Mouse (Mus musculus): ENCODE measurements around the gene Trub2.
"Not testable (repeated sequence)": the region's sequence is repeated elsewhere in the genome, so short reads cannot be mapped to it uniquely, and the experiment has no call there.

Gene Trub2

DNA sequence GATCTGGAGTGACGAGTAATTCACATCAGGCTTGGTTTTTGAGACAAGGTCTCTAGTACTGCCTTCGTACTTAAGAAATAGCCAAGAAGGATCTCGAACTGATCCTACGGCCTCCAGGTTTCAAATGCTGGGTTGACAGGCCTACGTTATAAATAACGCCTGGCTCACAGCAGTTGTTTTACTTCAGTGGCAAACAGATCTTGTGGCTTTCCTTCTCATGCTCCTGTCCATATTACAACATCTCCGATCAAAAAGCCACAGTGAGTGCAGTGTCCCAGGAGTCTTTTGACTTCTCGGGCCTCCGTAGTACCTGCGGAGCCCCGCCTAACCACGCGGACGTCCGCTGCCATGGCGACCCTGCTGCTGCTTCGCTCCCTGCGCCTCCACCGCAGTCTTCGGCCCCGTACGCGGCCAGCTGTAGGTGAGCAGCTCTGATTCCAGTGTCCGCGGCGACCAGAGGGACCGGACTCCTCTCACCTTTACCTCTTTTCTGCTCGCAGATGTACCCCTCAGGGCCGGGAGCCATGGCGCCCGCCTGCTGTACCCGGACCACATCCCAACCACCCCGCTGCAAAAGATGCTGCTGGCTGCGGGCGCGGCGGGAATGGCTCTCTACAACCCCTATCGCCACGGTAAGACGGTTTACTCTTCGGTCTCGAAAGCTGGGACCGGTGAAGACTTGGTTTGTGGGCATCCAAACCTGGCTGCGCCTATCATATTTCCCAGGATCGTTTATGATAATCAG is at the start of gene Trub2:
Gene Trub2, minus strand, starts transcription at position 566 of the 745 bp plus-strand sequence.
- DNase-seq (ENCODE audit: low spot score in 2 of 2) = peak; percentile 71 to 81

DNA sequence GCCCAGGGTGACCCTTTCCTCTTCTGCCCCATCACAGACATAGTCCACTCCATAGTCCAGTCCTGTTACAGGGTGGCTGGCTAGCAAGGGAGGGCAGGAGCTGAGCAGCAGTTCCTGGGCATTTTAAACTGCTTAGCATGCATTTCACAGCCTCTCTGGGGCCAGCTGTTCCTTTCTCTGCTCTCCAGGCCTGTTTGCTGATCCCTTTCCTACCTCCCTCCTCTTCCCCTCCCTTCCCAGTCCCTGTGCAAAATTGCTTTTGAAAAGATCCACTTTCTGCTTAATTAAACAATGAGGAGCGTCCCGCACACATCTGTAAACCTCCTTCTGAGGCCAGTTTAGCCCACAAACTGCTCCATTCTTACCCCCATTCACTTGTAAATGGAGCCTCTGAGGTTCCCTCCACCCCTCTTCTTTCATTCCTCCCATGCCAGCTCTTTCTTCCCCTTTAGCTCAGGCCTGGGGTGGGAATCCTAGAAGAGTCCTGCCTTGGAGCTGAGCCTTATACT is 47.1 kb upstream of the Trub2 start:
- no peak for DNase-seq (ENCODE audit: low spot score in 2 of 2)

DNA sequence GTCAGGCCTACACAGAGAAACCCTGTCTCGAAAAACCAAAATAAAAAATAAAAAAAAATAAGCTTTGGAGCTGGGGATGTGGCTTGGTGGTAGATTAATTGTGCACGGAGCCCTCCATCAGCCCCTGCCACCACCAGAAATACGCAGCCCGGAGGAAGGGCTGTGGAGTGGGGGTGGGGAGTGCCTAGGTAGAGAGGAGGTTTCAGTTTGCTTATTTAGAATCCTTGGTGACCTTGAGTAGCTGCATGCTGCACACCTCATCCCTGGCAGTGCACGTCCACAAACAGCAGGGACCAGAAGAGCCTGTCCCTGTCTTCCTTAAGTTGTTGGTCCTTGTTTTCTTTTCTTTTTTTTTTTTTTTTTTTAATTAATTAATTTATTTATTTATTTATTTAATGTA is 45.5 kb upstream of the Trub2 start:
- DNase-seq (ENCODE audit: low spot score in 2 of 2) = no peak

DNA sequence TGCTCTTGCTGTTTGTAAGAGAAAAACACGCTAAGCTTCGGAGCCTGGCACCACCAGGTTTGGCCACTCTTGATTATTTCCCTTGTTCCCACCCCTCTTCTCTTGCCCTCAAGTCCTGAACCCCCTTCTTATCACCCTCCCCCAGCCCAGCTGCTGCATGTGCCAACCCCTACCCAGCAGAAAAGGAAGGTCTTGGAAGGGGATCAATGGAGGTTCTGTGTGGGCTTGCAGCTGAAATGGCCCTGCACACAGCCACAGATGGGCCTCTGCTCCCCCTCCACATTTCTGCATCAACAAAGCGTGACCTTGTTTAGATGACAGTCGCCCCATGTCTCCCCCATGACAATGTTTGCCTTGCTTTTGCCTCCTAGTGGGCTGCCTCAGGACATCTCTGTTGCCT is 42.8 kb upstream of the Trub2 start:
- no peak for DNase-seq (ENCODE audit: low spot score in 2 of 2)

DNA sequence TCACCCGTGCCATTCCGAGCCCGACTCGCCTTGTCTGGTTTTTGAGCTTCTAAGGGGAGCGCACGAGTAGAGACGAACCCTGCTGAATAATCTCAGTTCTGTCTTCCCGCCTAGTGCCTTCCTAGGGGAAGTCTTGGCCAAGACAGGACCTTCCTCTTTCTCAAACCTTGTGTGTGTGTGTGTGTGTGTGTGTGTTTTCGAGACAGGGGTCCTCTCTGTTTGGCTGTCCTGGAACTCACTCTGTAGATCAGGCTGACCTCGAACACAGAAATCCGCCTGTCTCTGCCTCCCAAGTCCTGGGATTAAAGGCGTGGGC is 39.4 kb upstream of the Trub2 start:
- DNase-seq (ENCODE audit: low spot score in 2 of 2) = no peak

DNA sequence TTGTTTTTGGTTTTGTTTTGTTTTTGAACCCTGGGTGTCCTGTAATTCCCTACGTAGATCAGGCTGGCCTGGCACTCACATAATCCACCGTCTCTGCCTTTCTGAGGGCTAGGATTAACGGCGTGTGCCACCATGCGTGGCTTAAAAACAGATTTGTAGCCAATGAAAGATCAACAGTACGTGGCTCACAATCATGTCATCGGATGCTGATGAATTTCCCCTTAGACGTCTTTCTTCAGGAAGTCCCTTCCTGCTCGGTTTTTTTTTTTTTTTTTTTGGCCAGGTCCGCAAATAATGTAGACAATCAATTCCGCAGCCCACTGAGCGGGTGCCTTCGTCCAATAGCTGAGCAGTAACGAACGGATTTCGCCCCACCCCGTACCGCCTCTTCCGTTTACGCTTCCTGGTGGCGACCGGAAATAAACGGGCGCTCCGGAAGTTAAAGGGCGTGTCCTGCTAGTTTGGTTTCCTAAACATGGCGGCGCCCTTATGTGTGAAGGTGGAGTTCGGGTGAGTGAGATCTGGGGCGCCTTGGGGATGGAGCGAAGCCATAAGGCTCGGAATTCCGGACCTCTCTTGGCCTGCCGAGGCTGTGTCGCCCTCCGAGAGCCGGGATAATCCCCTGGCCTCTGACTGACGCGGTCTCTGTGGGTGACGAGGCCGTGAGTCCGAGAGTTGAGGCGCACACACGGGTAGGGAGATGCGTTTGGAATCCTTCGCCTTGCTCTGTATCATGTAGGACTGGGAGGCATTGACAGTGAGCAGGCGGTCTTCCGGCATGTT is 38.8 kb upstream of the Trub2 start:
- peak; percentile 95 to 97 for DNase-seq (ENCODE audit: low spot score in 2 of 2)

DNA sequence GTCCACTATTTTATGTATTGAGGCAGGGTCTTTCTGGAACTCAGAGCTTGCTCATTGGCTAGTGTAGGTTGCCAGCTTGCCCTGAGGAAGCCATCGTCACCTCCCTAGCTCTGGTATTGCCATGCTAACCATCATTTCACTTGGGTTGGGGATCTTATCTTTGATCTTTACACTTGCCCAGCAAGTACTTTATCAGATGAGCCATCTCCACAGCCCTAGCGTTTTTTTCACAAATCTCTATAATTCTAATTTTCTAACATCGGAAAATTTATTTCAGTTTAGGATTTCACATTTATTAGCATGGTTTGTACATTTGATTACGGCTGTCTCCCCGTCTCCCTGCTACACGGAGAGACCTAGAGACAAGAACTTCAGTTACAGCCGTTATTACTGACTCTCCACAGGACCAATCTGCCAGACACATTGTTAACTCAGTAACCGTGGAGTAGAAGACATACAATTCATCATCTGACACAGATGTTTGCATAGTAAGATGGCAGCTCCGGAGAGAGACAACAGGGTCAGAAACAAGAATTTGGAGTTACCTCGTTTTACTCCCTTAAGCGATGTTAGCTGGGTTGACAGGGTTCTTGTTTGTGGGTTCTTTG is 38.1 kb upstream of the Trub2 start:
- DNase-seq (ENCODE audit: low spot score in 2 of 2) = no peak

DNA sequence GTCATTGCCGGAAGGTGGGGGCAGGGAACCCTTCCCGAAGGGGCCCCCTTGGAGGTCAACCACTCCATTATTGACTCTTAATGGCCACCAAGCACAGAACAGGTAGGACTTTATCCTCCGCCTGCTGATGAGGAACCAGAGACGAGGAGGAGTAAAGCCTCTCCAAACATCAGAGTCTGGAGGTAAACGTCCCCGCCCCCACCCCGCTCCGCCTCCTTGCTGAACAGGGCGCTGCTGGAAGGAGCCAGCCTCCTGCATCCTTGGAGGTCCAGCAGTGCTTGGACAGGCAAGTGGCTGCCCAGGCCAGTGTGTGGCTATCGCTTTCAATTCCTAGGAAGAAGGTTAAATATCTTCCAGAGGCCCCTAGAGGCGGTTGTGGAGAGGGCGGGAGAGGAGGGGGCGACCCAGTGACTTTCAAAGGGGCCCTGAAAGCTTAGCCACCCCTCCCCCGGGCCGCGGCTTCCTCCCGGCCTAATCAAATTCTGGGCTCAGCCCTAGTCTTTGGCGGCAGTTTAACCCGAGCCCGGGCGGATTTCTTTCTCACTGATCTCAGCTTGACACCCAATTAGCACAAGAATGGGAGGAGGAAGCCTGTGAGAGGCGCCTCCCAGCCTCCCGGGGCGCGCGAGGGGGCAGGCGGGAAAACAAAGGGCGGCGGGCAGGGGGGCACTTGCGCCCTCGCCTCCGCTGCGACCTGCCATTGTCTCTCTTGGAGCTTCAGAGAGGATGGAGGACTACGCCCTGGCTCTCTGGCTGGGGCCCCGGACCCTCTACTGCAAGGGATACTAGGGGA is 31.9 kb upstream of the Trub2 start, which contains the start of gene Urm1:
Gene Urm1, plus strand, starts transcription at position 51 of the 793 bp plus-strand sequence.
- DNase-seq (ENCODE audit: low spot score in 2 of 2) = peak; percentile 22 to 23

DNA sequence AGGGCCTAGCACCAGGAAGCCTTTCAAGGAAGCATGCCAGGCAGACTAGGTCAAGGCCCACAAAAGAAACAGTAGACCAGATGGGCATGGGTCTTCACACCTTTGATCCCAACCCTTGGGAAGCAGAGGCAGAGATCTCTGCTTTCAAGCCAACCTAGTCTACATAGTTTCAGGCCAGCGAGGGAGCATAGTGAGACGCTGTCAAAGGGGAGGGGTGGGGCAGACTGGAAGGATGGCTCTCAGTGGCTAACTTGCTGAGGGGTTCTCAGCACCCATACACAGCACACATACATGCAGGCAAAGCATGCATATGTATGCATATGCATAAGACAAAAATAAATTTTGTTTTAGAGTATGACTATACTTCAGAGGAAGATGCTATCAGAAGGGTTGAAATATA is 31.1 kb upstream of the Trub2 start:
- DNase-seq (ENCODE audit: low spot score in 2 of 2) = no peak

DNA sequence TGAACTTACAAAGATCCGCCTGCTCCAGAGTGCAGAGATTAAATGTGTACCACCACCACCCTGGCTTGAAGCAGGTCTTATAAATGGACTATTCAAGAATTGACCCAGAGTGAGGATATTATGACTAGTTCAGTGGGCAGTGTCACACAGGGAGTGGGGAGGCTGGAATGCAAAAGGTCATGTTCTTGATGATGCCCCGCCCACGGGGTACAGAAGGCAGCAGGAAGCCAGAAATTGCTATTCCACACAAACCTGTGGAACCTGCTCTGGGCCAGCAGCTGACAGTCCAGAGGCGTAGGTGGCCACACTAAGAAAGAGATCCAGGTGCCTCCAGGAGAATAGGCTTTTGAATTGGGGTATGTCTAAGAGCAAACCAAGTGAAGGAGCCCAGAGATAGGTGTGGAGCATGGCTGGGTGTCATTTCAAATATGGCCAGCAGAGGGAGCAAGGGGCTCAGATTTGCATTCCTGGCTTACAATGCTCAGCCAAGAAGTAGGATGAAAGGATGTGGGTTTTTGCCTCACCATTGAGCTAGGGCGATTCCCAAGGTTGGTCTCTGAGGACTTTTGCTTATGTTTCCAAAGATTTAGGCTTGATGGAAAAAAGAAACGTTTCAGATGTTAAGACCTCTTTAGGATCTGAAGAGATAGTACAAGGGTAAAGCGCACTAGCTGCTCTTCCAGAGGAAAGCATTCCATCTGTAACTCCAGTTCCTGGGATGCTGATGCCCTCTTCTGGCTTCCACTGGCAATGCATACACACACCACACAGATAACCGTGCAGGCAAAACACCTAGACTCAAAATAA is 29.3 kb upstream of the Trub2 start:
- peak; percentile 62 to 74 for DNase-seq (ENCODE audit: low spot score in 2 of 2)

DNA sequence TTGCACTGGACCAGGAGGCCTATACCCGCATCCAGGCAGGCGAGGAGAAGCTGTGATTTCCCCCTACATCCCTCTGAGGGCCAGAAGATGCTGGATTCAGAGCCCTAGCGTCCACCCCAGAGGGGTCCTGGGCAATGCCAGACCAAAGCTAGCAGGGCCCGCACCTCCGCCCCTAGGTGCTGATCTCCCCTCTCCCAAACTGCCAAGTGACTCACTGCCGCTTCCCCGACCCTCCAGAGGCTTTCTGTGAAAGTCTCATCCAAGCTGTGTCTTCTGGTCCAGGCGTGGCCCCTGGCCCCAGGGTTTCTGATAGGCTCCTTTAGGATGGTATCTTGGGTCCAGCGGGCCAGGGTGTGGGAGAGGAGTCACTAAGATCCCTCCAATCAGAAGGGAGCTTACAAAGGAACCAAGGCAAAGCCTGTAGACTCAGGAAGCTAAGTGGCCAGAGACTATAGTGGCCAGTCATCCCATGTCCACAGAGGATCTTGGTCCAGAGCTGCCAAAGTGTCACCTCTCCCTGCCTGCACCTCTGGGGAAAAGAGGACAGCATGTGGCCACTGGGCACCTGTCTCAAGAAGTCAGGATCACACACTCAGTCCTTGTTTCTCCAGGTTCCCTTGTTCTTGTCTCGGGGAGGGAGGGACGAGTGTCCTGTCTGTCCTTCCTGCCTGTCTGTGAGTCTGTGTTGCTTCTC is 27.5 kb upstream of the Trub2 start:
- no peak for DNase-seq (ENCODE audit: low spot score in 2 of 2)

DNA sequence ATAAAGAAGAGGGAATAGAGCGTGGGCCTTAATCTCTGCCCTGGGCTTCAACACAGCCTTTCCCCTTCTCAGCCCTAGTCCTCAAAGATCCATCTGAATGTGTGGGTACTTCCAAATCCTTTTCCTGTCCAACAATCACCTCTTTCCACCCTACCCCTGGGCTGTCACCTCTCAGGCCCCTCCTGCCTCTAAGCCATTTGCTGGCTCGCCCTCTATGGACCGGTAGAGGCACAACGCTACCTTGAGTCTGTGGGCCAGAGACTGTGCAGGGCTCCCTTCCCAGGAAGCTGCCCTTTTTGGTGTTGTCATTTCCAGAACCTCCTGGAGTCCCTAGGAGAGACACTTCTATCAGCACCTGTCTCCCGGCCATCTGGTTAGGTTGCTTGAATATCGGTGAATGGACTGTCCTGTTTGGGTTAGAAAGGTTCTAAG is 15.1 kb upstream of the Trub2 start:
- peak in 1 of 2 experiments; percentile 18 for DNase-seq (ENCODE audit: low spot score in 2 of 2)

DNA sequence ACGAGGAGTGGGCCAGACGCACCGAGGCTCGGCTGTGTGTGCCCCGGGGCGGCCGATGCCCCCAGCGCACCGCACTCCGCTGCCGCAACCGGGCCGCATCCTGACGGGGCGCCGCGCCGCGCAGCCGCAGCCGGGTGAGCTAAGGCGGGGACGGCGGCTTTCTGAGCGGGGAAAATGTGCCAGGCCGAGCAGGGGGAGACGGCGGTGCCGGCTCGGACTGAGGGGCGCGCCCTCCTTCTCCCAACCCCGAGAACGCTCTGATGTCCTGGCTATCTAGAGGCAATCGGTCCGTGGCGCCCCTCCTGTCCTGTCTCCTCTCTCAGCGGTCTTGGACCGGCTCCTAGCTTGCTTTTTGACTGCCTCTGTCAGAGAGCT is 14.5 kb upstream of the Trub2 start:
- DNase-seq (ENCODE audit: low spot score in 2 of 2) = no peak

DNA sequence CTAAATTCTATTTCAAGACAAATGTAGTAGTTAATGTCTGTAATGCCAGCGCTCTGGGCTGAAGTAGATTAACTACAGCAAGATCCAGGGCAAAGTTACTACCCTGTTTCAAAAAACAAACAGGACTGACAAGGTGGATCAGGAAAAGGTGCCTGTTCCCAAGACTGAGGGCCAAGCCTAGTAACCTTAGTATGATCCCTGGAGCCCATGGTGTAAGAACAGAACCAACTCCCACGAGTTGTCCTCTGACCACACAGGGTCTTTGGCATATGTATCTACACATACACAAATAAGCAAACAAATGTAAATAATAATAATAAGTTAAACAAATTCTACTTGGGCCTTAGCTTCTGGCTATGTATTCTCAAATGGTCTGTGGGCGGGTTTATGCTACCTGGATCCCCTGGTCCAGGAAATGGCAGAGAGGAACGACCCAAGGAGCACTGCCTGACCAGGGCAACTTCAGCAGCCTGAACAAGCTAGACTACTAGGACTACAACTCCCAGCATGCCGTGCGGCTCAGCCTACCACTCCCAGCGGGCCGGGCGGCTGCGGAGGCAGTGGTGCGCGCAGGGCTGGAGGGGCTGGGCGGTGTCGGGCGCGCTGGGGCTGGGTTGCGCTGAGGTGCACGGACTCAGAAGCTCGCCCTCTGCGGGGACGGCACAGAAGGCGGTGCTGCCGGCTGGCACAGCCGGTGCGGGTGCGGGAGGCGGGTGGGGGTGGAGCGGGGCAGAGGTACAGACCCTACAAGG is 13.9 kb upstream of the Trub2 start, which contains the start of gene Slc27a4:
Gene Slc27a4, plus strand, starts transcription at position 560 of the 752 bp plus-strand sequence.
- DNase-seq (ENCODE audit: low spot score in 2 of 2) = peak; percentile 88 to 90

DNA sequence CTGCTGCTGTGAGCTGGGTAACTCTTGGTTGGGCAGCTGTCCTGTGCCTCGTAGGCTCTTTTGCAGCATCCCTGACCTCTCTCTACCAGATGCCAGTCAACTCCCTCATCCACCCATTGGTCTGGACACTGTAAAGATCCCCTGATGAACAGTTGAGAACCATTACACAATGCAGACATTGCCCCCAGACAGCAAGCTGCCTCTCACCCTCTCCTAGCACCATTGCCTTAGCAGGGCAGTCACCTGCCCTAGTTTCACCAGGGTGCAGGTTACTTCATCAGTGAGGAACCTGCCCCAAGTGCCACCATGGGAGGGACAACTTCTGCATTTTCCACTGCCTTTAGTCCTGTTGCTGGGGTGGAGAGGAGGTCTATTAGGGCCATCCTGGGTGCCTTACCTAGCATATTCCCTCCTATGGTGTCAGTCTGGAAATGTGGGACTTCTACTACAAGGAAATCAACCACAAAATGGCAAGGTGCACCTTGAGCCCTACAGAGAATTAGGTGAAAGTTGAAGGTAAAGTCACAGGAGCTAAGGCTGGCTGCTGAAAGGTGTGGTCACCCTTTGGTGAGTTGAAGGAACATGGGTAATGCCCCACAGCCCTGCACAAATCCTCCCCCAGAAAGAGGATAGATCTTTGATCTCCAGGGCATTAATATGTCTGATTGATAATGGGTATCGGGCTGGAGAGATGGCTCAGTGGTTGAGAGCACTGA is 4.6 kb upstream of the Trub2 start:
- DNase-seq (ENCODE audit: low spot score in 2 of 2) = no peak

DNA sequence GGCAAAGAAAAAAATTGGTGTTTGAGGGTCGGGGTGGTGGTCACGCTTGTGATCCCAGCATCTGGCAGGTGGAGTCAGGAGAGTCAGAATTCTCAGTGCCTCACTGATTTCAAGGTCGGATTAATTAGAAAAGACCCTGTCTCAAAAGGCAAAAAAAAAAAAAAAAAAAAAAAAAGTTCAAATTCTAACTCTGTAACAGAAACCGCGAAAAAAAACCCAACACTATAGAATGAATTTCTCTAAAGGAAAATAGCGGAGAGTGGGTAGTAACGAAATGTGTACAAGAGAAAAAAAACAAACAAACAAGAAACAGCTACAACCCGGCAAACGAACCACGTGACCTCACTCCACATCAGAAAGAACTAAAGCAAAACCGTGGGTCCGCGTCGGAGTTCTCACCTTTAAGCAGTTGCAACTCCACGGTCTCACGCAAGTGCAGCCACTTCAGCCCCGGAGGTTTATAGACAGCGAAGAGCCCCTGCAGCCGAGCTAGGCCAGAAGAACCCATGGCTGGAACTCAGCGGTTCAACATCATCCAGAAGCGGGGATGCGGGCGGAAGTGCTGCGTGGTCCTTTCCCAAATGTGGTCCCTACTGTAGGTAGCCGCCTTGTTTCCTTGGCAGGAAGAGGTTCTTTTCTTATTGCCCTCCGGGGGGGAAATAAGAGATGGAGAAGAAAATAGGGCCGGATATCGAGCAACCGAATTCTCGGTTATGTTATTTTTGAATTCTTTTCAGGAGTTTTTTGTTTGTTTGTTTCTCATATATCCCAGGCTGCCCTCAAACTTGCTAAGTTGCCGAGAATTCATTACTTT is 991 bp downstream of the Trub2 start, which contains the start of gene Coq4:
Gene Coq4, plus strand, starts transcription at position 390 of the 814 bp plus-strand sequence.
- peak; percentile 86 to 89 for DNase-seq (ENCODE audit: low spot score in 2 of 2)

DNA sequence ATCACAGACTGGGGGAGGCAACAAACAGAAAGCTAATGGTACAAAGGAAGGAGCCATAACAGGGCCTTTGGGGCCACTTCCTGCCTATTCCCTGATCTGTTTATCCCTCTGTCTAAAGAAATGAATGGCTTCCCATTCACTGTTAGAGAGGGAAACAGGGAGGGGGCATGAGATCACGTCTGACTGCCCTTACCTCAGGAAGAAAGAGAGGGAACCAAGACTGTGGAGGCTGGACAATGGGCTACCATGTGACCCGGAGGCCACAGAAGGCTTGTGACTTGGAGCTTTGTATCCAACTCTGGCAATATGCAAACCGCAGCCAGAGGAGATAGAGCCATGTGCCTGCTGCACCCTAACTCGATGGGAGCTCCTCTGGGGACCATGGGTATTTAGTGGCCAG is 4.0 kb downstream of the Trub2 start:
- DNase-seq (ENCODE audit: low spot score in 2 of 2) = no peak

DNA sequence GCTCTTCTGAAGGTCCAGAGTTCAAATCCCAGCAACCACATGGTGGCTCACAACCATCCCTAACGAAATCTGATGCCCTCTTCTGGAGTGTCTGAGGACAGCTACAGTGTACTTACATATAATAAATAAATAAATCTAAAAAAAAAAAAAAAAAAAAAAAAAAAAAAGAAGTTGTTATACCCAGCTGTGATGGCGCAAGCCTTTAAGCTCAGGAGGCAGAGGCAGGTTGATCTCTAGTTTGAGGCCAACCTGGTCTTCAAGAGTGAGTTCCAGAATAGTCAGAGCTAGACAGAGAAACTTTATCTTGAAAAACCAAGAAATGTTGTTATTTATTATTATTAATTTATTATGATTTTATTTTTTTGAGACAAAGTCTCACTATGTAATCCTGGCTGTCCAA is 7.0 kb downstream of the Trub2 start:
- not testable (repeated sequence) for DNase-seq (ENCODE audit: low spot score in 2 of 2)

Data from natural killer cell, adult 2 months (primary cell).